Mouse (Mus musculus) gastrocnemius, postnatal 36 days (tissue): ENCODE data around the gene Lca5. TPM values are rescaled to one million over a fixed set of nuclear protein-coding genes. Genes with fewer than 3 reads are reported as not detected.

Source experiments
- DNase-seq, 2 experiments: peaks; one replicate each; pipeline ENCODE4 v3.0.0; 2022
- intact Hi-C: fragments of 180-260 bp; cut with DNase I; formaldehyde crosslinking; loops from one replicate; pipeline ENCODE4 v1.15.1; 2025
- long read RNA-seq, 2 experiments: library from polyadenylated mRNA; stranded (forward); transcript quantifications; one replicate each; pipeline ENCODE4 v2.0.0; 2021
- total RNA-seq, 2 experiments: library from RNA; stranded (reverse); gene quantifications; 2 replicates each; pipeline ENCODE4 v1.2.3; 2021

The Lca5 gene
- under 1 TPM; 0.87 to 0.99 TPM for total RNA-seq
- long read RNA-seq, experiment 1: 0 reads
- long read RNA-seq, experiment 2: 0 reads

GRCm38 (mm10) chr9:83440392-83441357 lies at the start of gene Lca5:
Lca5 (minus strand) TSS chr9:83441127.
- peak; percentile 84 to 91 for DNase-seq
- intact Hi-C loops: no loop called here

GRCm38 (mm10) chr9:83488491-83489210 lies 47.7 kb upstream of the Lca5 start:
- intact Hi-C loops: loop anchor here (5.0 kb wide), 1 partner anchor 119 kb away; no protein-coding TSS in a partner anchor
- no peak for DNase-seq

- intact Hi-C loops: loop anchor here (5.0 kb wide), 1 partner anchor 119 kb away; no protein-coding TSS in a partner anchor
- no peak for DNase-seq
Observed at GRCm38 (mm10) chr9:83487771-83488470, 47.0 kb upstream of the Lca5 start.

GRCm38 (mm10) chr9:83485966-83486365 lies 45.0 kb upstream of the Lca5 start:
- intact Hi-C loops: loop anchor here (5.0 kb wide), 1 partner anchor 121 kb away; no protein-coding TSS in a partner anchor
- DNase-seq: no peak

- DNase-seq: no peak
- intact Hi-C loops: loop anchor here (5.0 kb wide), 1 partner anchor 122 kb away; no protein-coding TSS in a partner anchor
Observed at GRCm38 (mm10) chr9:83485357-83485756, 44.4 kb upstream of the Lca5 start.

- no peak for DNase-seq
- intact Hi-C loops: no loop called here
Observed at GRCm38 (mm10) chr9:83483419-83483818, 42.5 kb upstream of the Lca5 start.

GRCm38 (mm10) chr9:83482176-83482949 lies 41.4 kb upstream of the Lca5 start:
- no peak for DNase-seq
- intact Hi-C loops: no loop called here

GRCm38 (mm10) chr9:83469871-83470270 lies 28.9 kb upstream of the Lca5 start:
- DNase-seq: no peak
- intact Hi-C loops: no loop called here

- peak; percentile 20 to 33 for DNase-seq
- intact Hi-C loops: no loop called here
Observed at GRCm38 (mm10) chr9:83447771-83448170, 6.8 kb upstream of the Lca5 start.

- intact Hi-C loops: no loop called here
- no peak for DNase-seq
Observed at GRCm38 (mm10) chr9:83447176-83447575, 6.2 kb upstream of the Lca5 start.

- no peak for DNase-seq
- intact Hi-C loops: no loop called here
Observed at GRCm38 (mm10) chr9:83437621-83438020, 3.3 kb downstream of the Lca5 start.

- intact Hi-C loops: no loop called here
- DNase-seq: no peak
Observed at GRCm38 (mm10) chr9:83434489-83434888, 6.4 kb downstream of the Lca5 start.

GRCm38 (mm10) chr9:83433661-83434060 lies 7.3 kb downstream of the Lca5 start:
- intact Hi-C loops: no loop called here
- no peak for DNase-seq

- no peak for DNase-seq
- intact Hi-C loops: no loop called here
Observed at GRCm38 (mm10) chr9:83427926-83428325, 13.0 kb downstream of the Lca5 start.

GRCm38 (mm10) chr9:83418965-83419364 lies 22.0 kb downstream of the Lca5 start:
- DNase-seq: no peak
- intact Hi-C loops: no loop called here

GRCm38 (mm10) chr9:83413046-83413445 lies 27.9 kb downstream of the Lca5 start:
- intact Hi-C loops: no loop called here
- DNase-seq: no peak

- intact Hi-C loops: no loop called here
- DNase-seq: no peak
Observed at GRCm38 (mm10) chr9:83405150-83405549, 35.8 kb downstream of the Lca5 start.

- intact Hi-C loops: no loop called here
- no peak for DNase-seq
Observed at GRCm38 (mm10) chr9:83400783-83401182, 40.1 kb downstream of the Lca5 start.

- intact Hi-C loops: no loop called here
- no peak for DNase-seq
Observed at GRCm38 (mm10) chr9:83399414-83399813, 41.5 kb downstream of the Lca5 start.

GRCm38 (mm10) chr9:83398260-83398659 lies 42.7 kb downstream of the Lca5 start:
- DNase-seq: no peak
- intact Hi-C loops: no loop called here
